Mouse (Mus musculus): ENCODE measurements around the gene Serpina3i. TPM values are rescaled to one million over a fixed set of nuclear protein-coding genes. Genes with fewer than 3 reads are reported as not detected.

Serpina3i gene
- total RNA-seq, 2 experiments from 2014 or later: 0.90 TPM; not detected in 1

DNA sequence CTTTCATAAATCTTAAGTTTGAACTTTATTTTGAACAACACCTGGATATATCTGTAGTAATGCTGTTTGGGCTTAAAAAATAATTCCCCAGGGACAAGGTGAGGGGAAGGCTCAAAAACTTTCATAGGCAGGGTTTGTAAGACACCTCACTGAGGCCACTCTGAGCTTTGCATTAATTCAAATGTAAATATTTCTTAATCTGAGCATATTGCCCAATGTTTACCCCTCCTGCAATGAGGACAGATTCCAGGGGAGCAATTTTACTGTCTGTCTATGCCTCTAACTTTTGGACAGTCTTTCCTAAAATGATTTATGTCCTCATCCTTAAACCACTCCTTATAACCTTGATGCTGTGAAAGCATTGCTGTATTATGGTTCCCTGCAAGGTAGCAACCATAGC is 25.4 kb downstream of the Serpina3i start:
- DNase-seq: no peak
- intact Hi-C loops (cut with DNase I): no loop called here

GRCm38 (mm10) chr12:104289872-104290271 is 26.9 kb downstream of the Serpina3i start:
- DNase-seq: no peak
- intact Hi-C loops (cut with DNase I): no loop called here

DNA sequence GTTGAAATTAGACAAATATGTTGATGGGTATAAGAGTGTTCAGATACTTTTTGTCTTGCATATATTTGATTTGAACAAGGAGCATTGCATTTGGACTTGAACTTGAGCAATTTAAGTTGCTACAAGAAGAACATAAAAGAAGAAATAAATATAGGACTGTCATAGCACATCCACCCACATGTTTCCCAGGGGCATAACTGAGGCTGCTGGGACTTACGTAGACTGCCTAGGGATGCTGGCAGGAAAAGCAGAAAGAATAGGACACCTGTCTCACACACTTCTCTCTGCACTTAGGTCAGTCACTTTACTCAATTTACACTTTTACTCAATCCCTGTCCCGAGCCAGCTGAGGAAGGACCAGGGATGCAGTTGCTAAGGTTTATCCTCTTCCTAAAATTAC is 31.0 kb downstream of the Serpina3i start:
- DNase-seq: no peak
- intact Hi-C loops (cut with DNase I): no loop called here

DNA sequence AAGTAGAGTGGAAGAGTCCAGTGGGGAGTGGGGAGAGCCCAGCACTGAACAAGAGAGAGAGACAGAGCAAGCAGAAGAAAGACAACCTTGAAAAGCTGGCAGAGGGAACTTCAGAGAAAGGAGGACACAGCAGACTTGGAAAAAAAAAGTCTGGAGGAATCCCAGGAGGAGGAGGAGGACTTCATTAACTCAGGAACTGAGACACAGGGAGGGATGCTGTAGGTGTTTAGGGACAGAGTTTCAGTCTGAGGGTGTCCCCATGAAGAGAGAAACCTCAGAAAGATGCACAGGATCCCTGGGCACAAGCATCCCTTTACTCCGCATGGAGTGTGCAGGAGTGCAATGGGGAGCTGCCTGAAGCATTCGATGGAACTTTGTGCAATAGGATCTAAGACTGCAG is 35.1 kb downstream of the Serpina3i start:
- DNase-seq: no peak
- intact Hi-C loops (cut with DNase I): no loop called here

DNA sequence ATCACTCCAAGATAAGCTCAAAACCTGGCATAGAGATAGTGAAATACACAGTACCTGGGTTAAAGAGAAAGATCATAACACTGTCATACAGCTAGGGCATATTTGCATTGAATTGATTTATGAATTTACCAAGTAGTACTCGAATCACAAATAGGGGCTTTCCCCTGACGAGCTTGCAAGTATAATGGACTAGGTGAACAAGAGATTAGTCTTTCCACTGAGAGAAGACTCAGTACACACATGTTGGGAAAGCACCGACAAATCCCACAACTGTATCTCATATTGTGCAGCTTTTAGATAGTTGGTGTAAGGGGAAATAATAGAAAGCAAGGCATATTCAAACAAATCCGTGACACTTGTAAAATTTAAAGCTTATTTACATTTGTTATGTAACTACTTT is 43.1 kb downstream of the Serpina3i start:
- no peak for DNase-seq
- intact Hi-C loops (cut with DNase I): no loop called here

DNA sequence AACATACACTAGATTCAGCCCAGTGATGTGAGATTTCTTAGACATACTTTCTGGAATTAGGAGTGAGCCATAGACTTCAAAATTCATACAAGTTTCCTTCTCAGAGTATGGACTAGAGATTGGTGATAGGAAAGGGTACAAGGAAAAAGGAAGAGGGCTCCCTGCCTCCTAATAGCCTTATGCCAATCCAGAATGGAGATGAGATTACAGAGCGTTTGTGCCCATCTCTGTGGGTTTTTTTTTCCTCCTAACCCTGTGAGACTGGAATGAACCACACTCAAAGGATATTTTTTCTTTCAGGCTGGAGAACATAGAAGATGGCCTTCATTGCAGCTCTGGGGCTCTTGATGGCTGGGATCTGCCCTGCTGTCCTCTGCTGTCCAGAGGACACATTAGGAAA is 51.3 kb downstream of the Serpina3i start, which contains the start of gene Serpina3j:
Gene Serpina3j, plus strand, starts transcription at position 301 of the 400 bp plus-strand sequence.
- DNase-seq: no peak
- intact Hi-C loops (cut with DNase I): no loop called here

Other genes starting within 250 kb of the Serpina3i start
- gene Serpina9, start 249.4 kb upstream of the Serpina3i start, total RNA-seq (2021): under 1 TPM in 1 of 2 experiments, not detected in 1; 0.07 TPM
- gene Serpina12, start 218.7 kb upstream of the Serpina3i start, total RNA-seq (2021): not detected
- gene Serpina5, start 162.0 kb upstream of the Serpina3i start, total RNA-seq (2021): not detected
- not detected for gene Serpina3a, start 150.4 kb upstream of the Serpina3i start, total RNA-seq (2021)
- gene Serpina3b, start 135.1 kb upstream of the Serpina3i start, total RNA-seq (2021): not detected
- 1 to 10 TPM in 1 of 2 experiments, under 1 TPM in 1; 0.83 to 2.0 TPM for gene Serpina3c, start 109.3 kb upstream of the Serpina3i start, total RNA-seq (2021)
- under 1 TPM in 1 of 2 experiments, not detected in 1; 0.17 TPM for gene Serpina3f, start 48.6 kb upstream of the Serpina3i start, total RNA-seq (2021)
- 1 to 10 TPM; 1.2 to 2.3 TPM for gene Serpina3g, start 26.9 kb upstream of the Serpina3i start, total RNA-seq (2021)
- not detected for gene Serpina3j, start 51.4 kb downstream of the Serpina3i start, total RNA-seq (2021)
- not detected for gene Serpina3k, start 75.4 kb downstream of the Serpina3i start, total RNA-seq (2021)
- not detected for gene Serpina3m, start 75.4 kb downstream of the Serpina3i start, total RNA-seq (2021)
- gene Serpina3n, start 143.6 kb downstream of the Serpina3i start, total RNA-seq (2021): 1 to 10 TPM; 2.6 to 6.0 TPM
- gene Gsc, start 210.2 kb downstream of the Serpina3i start, total RNA-seq (2021): not detected